In genomic region chr5:74044591-74044990, GRCm38 (mm10) we compare ENCODE assay signal across 24 mouse cellular contexts. TPM values are rescaled to one million over a fixed set of nuclear protein-coding genes. Genes with fewer than 3 reads are reported as not detected.
DNase-seq lines count a peak whose midpoint lies in the region; ATAC-seq and TF ChIP-seq lines count a peak whose summit lies in the region.
"Had no signal": no experiment of that assay in that cellular context is flagged by ENCODE, and none has a peak within 500 bp of the region (broad histone marks: within the 10 kb centered on the region; RNA-seq: fewer than 3 reads in every experiment).

No protein-coding gene starts in this region.

- 86% methylated on average over 7 of the region's 7 CpGs for WGBS in midbrain, embryonic 10.5 days
- WGBS in midbrain, postnatal 0 days: 72% methylated on average over 7 of the region's 7 CpGs
- WGBS in olfactory bulb, adult 2 months: 48% methylated on average over 7 of the region's 7 CpGs

- H3K27me3 ChIP-seq in midbrain, embryonic 10.5 days (ENCODE audit: low read depth, poor library complexity, severe bottlenecking): no peaks in the 10 kb centered on the region
- no peaks in the 10 kb centered on the region for H3K27me3 ChIP-seq in midbrain, postnatal 0 days (ENCODE audit: insufficient read depth, low read length)
- H3K27me3 ChIP-seq: embryonic facial prominence, embryonic 13.5 days; embryonic facial prominence, embryonic 15.5 days; forebrain, embryonic 12.5 days had no signal

- no peak for TF ChIP-seq CTCF in left cerebral cortex, adult 2 months (IDR thresholded peaks at IDR 0.05)
- no peak for TF ChIP-seq CTCF in midbrain, postnatal 0 days (IDR thresholded peaks at IDR 0.05)
- no peak for TF ChIP-seq CTCF in olfactory bulb, adult 2 months (IDR thresholded peaks at IDR 0.05; ENCODE audit: insufficient read depth, low read depth, low read length)

- no peak overlapping the region for H3K9ac ChIP-seq in midbrain, postnatal 0 days (replicated peaks; ENCODE audit: low read length, poor library complexity, severe bottlenecking)
- H3K9ac ChIP-seq: embryonic facial prominence, embryonic 15.5 days; forebrain, embryonic 12.5 days had no signal

- TF ChIP-seq POLR2A in olfactory bulb, adult 2 months (IDR thresholded peaks at IDR 0.05; ENCODE audit: insufficient read depth, low read depth, low read length): no peak

- H3K27ac ChIP-seq in left cerebral cortex, adult 2 months: 0 out of 2 replicates have a peak overlapping the region, but pooled peaks have one; percentile 40
- H3K27ac ChIP-seq in midbrain, embryonic 10.5 days (replicated peaks): 0 out of 2 replicates have a peak overlapping the region, but pooled peaks have one; percentile 33
- H3K27ac ChIP-seq in midbrain, postnatal 0 days (ENCODE audit: low read depth, low read length): no peak overlapping the region
- H3K27ac ChIP-seq in olfactory bulb, adult 2 months (ENCODE audit: insufficient read depth, low read depth, low read length): peak overlapping the region; percentile 35
- H3K27ac ChIP-seq: embryonic facial prominence, embryonic 13.5 days; embryonic facial prominence, embryonic 15.5 days; forebrain, embryonic 12.5 days had no signal

- H3K9me3 ChIP-seq in midbrain, embryonic 10.5 days (replicated peaks): no peaks in the 10 kb centered on the region
- no peaks in the 10 kb centered on the region for H3K9me3 ChIP-seq in midbrain, postnatal 0 days (ENCODE audit: low read length)
- H3K9me3 ChIP-seq: embryonic facial prominence, embryonic 13.5 days; embryonic facial prominence, embryonic 15.5 days; forebrain, embryonic 12.5 days had no signal

- intact Hi-C loops in left cerebral cortex, adult 2 months (cut with DNase I): no loop called here
- intact Hi-C loops in left cerebral cortex, postnatal 14 days (cut with DNase I): no loop called here

- no peak overlapping the region for H3K4me2 ChIP-seq in midbrain, postnatal 0 days (ENCODE audit: low read depth, low read length, poor library complexity, severe bottlenecking)
- H3K4me2 ChIP-seq: embryonic facial prominence, embryonic 13.5 days; embryonic facial prominence, embryonic 15.5 days; forebrain, embryonic 12.5 days had no signal

- DNase-seq in frontal cortex, postnatal 36 days (ENCODE audit: low spot score in 2 of 2): no peak
- DNase-seq in left cerebral cortex, adult 2 months (ENCODE audit: extremely low spot score in 1 of 2, low spot score in 2 of 2): no peak
- no peak for DNase-seq in left cerebral cortex, postnatal 14 days (ENCODE audit: low spot score in 2 of 2)
- no peak for DNase-seq in midbrain, embryonic 10.5 days (ENCODE audit: low spot score)
- DNase-seq in midbrain, postnatal 0 days (ENCODE audit: low spot score): no peak
- no peak for DNase-seq in B cell, adult 2 months
- DNase-seq: adrenal gland, adult 2 months; adrenal gland, postnatal 10 days; adrenal gland, postnatal 25 days; cerebellum, adult 11-12 months; cerebellum, adult 2 months; cerebellum, adult 9-10 months; cerebellum, postnatal 10 days; cerebellum, postnatal 25 days; embryo, embryonic 11 days had no signal

- peak; percentile 45 for ATAC-seq in frontal cortex, adult (ENCODE audit: low TSS enrichment)
- ATAC-seq in midbrain, postnatal 0 days (ENCODE audit: low FRiP score): no peak
- ATAC-seq: forebrain, embryonic 14.5 days; forebrain, embryonic 16.5 days had no signal

- H3K4me1 ChIP-seq in midbrain, embryonic 10.5 days: peaks cover 22% of the 10 kb centered on the region
- peaks cover 7% of the 10 kb centered on the region; the same call in 1 of the 2 replicates for H3K4me1 ChIP-seq in midbrain, postnatal 0 days (ENCODE audit: insufficient read depth, low read length)
- peaks cover 32% of the 10 kb centered on the region for H3K4me1 ChIP-seq in olfactory bulb, adult 2 months (ENCODE audit: control insufficient read depth, insufficient read depth, low read length)

- H3K36me3 ChIP-seq in midbrain, embryonic 10.5 days: peaks cover 17% of the 10 kb centered on the region
- H3K36me3 ChIP-seq in midbrain, postnatal 0 days (ENCODE audit: insufficient read depth, low read length): no peaks in the 10 kb centered on the region

- no peak overlapping the region for H3K4me3 ChIP-seq in left cerebral cortex, adult 2 months
- H3K4me3 ChIP-seq in midbrain, embryonic 10.5 days: no peak overlapping the region
- H3K4me3 ChIP-seq in midbrain, postnatal 0 days (ENCODE audit: low read depth, low read length): no peak overlapping the region
- H3K4me3 ChIP-seq in olfactory bulb, adult 2 months (ENCODE audit: insufficient read depth, low read depth, low read length): no peak overlapping the region
- H3K4me3 ChIP-seq: embryonic facial prominence, embryonic 13.5 days; embryonic facial prominence, embryonic 15.5 days; erythroblast, embryonic 14.5 days; forebrain, embryonic 10.5 days; forebrain, embryonic 12.5 days had no signal

RNA-seq across cellular contexts. Expression of gene Usp46, which starts 23.6 kb away (rescaled TPM):
- total RNA-seq in left cerebral cortex, adult 2 months (2021): 100 to 1,000 TPM; 129 to 130 TPM
- total RNA-seq in left cerebral cortex, postnatal 14 days (2021): 100 to 1,000 TPM; 155 TPM
- polyA plus RNA-seq in midbrain, embryonic 10.5 days (2016; fragmentation: Nextera tagmentation; extraction: Ambion mirVana): 29.7 and 30.1 TPM in 2 replicates
- 54.3 and 55.6 TPM in 2 replicates for total RNA-seq in midbrain, postnatal 0 days (2014; rRNA removed)
- 34.9 and 36.2 TPM in 2 replicates for polyA plus RNA-seq in midbrain, postnatal 0 days (2015; fragmentation: Nextera tagmentation; extraction: Ambion mirVana)
- polyA plus RNA-seq in olfactory bulb, adult 2 months (2012; ENCODE audit: insufficient read depth, insufficient read length, low replicate concordance, missing spikeins): 164 TPM in 1 of 2 replicates, not detected in the other
